ENCODE assay signal across 14 mouse cellular contexts in the genomic region with DNA sequence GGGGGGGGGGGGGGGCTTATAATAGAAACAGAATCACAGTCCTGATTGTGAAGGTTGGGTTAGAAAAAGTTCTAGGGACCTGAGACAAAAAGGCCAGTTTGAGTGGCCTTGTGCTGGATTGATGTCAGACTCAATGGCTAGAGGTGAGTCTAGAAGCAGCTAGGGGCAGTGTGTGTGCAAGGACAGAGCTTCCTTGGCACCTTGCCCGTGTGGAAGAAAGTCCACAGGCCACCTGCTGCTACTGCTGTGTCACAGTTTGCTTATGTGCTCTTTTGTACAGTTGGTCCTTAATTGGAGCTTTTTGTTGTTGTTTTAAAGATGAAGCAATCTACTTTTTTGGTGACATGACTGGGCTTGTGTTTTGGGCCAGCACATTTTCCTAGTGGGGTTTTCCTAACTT. TPM values are rescaled to one million over a fixed set of nuclear protein-coding genes. Genes with fewer than 3 reads are reported as not detected.
DNase-seq lines count a peak whose midpoint lies in the region; ATAC-seq lines count a peak whose summit lies in the region.
"Had no signal": no experiment of that assay in that cellular context is flagged by ENCODE, and none has a peak within 500 bp of the region (broad histone marks: within the 10 kb centered on the region; RNA-seq: fewer than 3 reads in every experiment).

No protein-coding gene starts in this region.

- ATAC-seq in forebrain, embryonic 14.5 days: no peak
- ATAC-seq in forebrain, embryonic 13.5 days: no peak
- ATAC-seq in kidney, embryonic 15.5 days (replicated peaks; ENCODE audit: low FRiP score): no peak
- ATAC-seq in forebrain, embryonic 11.5 days (replicated peaks; ENCODE audit: low FRiP score): no peak

- no peak overlapping the region for H3K9ac ChIP-seq in forebrain, embryonic 14.5 days (ENCODE audit: low read length)
- H3K9ac ChIP-seq in forebrain, embryonic 13.5 days: no peak overlapping the region
- H3K9ac ChIP-seq in kidney, embryonic 15.5 days: no peak overlapping the region
- no peak overlapping the region for H3K9ac ChIP-seq in forebrain, embryonic 11.5 days (ENCODE audit: low read length)
- H3K9ac ChIP-seq: heart, embryonic 15.5 days; limb, embryonic 12.5 days; neural tube, embryonic 15.5 days had no signal

- WGBS in forebrain, embryonic 14.5 days: 29% methylated on average over 1 of the region's 1 CpGs
- 69% methylated on average over 1 of the region's 1 CpGs for WGBS in forebrain, embryonic 13.5 days
- 39% methylated on average over 1 of the region's 1 CpGs for WGBS in kidney, embryonic 15.5 days
- WGBS in large intestine, adult 2 months: 7% methylated on average over 1 of the region's 1 CpGs
- 67% methylated on average over 1 of the region's 1 CpGs for WGBS in forebrain, embryonic 11.5 days

- peak; percentile 15 for DNase-seq in forebrain, embryonic 14.5 days (ENCODE audit: low spot score)
- peak; percentile 39 for DNase-seq in kidney, adult 18-20 months
- peak; percentile 52 for DNase-seq in adrenal gland, postnatal 14 days
- peak; percentile 14 for DNase-seq in large intestine, adult 2 months (ENCODE audit: low read depth, low spot score)
- DNase-seq in left cerebral cortex, adult 18-20 months (ENCODE audit: low spot score in 2 of 2): no peak
- no peak for DNase-seq in forebrain, embryonic 11.5 days (ENCODE audit: low spot score)
- DNase-seq: spleen, adult 18-20 months; thymus, postnatal 14 days had no signal

- H3K4me2 ChIP-seq in forebrain, embryonic 14.5 days (ENCODE audit: low read length): no peak overlapping the region
- no peak overlapping the region for H3K4me2 ChIP-seq in forebrain, embryonic 13.5 days
- H3K4me2 ChIP-seq in kidney, embryonic 15.5 days: no peak overlapping the region
- no peak overlapping the region for H3K4me2 ChIP-seq in forebrain, embryonic 11.5 days (ENCODE audit: low read depth, low read length, severe bottlenecking)
- H3K4me2 ChIP-seq: heart, embryonic 15.5 days; limb, embryonic 12.5 days; neural tube, embryonic 15.5 days had no signal

- H3K27me3 ChIP-seq in forebrain, embryonic 14.5 days (replicated peaks; ENCODE audit: control insufficient read depth, insufficient read depth, low read length): no peaks in the 10 kb centered on the region
- no peaks in the 10 kb centered on the region for H3K27me3 ChIP-seq in forebrain, embryonic 13.5 days
- H3K27me3 ChIP-seq in kidney, embryonic 15.5 days: no peaks in the 10 kb centered on the region
- no peaks in the 10 kb centered on the region for H3K27me3 ChIP-seq in forebrain, embryonic 11.5 days (ENCODE audit: control insufficient read depth, insufficient read depth, low read length)
- H3K27me3 ChIP-seq: heart, embryonic 15.5 days; limb, embryonic 12.5 days; neural tube, embryonic 15.5 days had no signal

- no peaks in the 10 kb centered on the region for H3K9me3 ChIP-seq in forebrain, embryonic 14.5 days (replicated peaks; ENCODE audit: control insufficient read depth, low read length)
- no peaks in the 10 kb centered on the region for H3K9me3 ChIP-seq in forebrain, embryonic 13.5 days (replicated peaks)
- no peaks in the 10 kb centered on the region for H3K9me3 ChIP-seq in kidney, embryonic 15.5 days (replicated peaks)
- H3K9me3 ChIP-seq in forebrain, embryonic 11.5 days (ENCODE audit: control insufficient read depth, low read length): no peaks in the 10 kb centered on the region
- H3K9me3 ChIP-seq: heart, embryonic 15.5 days; limb, embryonic 12.5 days; neural tube, embryonic 15.5 days had no signal

- H3K4me1 ChIP-seq in forebrain, embryonic 14.5 days (ENCODE audit: control insufficient read depth, insufficient read depth, low read length): no peaks in the 10 kb centered on the region
- peaks cover 4% of the 10 kb centered on the region; the same call in 1 of the 2 replicates for H3K4me1 ChIP-seq in forebrain, embryonic 13.5 days
- no peaks in the 10 kb centered on the region for H3K4me1 ChIP-seq in kidney, embryonic 15.5 days
- no peaks in the 10 kb centered on the region for H3K4me1 ChIP-seq in forebrain, embryonic 11.5 days (replicated peaks; ENCODE audit: control insufficient read depth, insufficient read depth, low read length)
- H3K4me1 ChIP-seq: heart, embryonic 15.5 days; limb, embryonic 12.5 days; neural tube, embryonic 15.5 days had no signal

- peaks cover 64% of the 10 kb centered on the region for H3K36me3 ChIP-seq in forebrain, embryonic 14.5 days (ENCODE audit: control insufficient read depth, insufficient read depth, low read length)
- H3K36me3 ChIP-seq in forebrain, embryonic 13.5 days (ENCODE audit: poor library complexity, severe bottlenecking): peaks cover 88% of the 10 kb centered on the region
- peaks cover 84% of the 10 kb centered on the region for H3K36me3 ChIP-seq in kidney, embryonic 15.5 days
- no peaks in the 10 kb centered on the region; the same call in 1 of the 2 replicates for H3K36me3 ChIP-seq in forebrain, embryonic 11.5 days (ENCODE audit: control insufficient read depth, insufficient read depth, low read length)

- H3K4me3 ChIP-seq in forebrain, embryonic 14.5 days (ENCODE audit: low read depth, low read length): no peak overlapping the region
- no peak overlapping the region for H3K4me3 ChIP-seq in forebrain, embryonic 13.5 days
- no peak overlapping the region for H3K4me3 ChIP-seq in kidney, embryonic 15.5 days (replicated peaks)
- H3K4me3 ChIP-seq in forebrain, embryonic 11.5 days (ENCODE audit: low read depth, low read length): no peak overlapping the region
- H3K4me3 ChIP-seq: heart, embryonic 15.5 days; layer of hippocampus, adult 2 months; limb, embryonic 12.5 days; neural tube, embryonic 15.5 days had no signal

- H3K27ac ChIP-seq in forebrain, embryonic 14.5 days (ENCODE audit: low read depth, low read length): no peak overlapping the region
- H3K27ac ChIP-seq in forebrain, embryonic 13.5 days: no peak overlapping the region
- H3K27ac ChIP-seq in kidney, embryonic 15.5 days: no peak overlapping the region
- H3K27ac ChIP-seq in forebrain, embryonic 11.5 days (ENCODE audit: low read depth, low read length): no peak overlapping the region
- H3K27ac ChIP-seq: limb, embryonic 12.5 days; neural tube, embryonic 15.5 days had no signal

RNA-seq across cellular contexts. Expression of gene Fam120b, which starts 33.9 kb away (rescaled TPM):
- 36.0 and 45.3 TPM in 2 replicates for polyA plus RNA-seq in forebrain, embryonic 14.5 days (2014; fragmentation: Nextera tagmentation; extraction: Ambion mirVana)
- 37.1 and 42.2 TPM in 2 replicates for polyA plus RNA-seq in forebrain, embryonic 13.5 days (2015; fragmentation: Nextera tagmentation; extraction: Ambion mirVana)
- 28.1 and 28.7 TPM in 2 replicates for polyA plus RNA-seq in kidney, embryonic 15.5 days (2015; fragmentation: Nextera tagmentation; extraction: Ambion mirVana)
- total RNA-seq in adrenal gland, postnatal 14 days (2021): 17.3 and 18.4 TPM in 2 replicates
- polyA plus RNA-seq in large intestine, adult 2 months (2012; rRNA removed): 8.5 and 13.1 TPM in 2 replicates
- total RNA-seq in left cerebral cortex, adult 18-20 months (2021): 10 to 100 TPM; 44.0 to 46.6 TPM
- 32.7 and 33.6 TPM in 2 replicates for polyA plus RNA-seq in forebrain, embryonic 11.5 days (2014; fragmentation: Nextera tagmentation; extraction: Ambion mirVana)

RNA-seq across cellular contexts. Expression of gene Dll1, which starts 53.3 kb away (rescaled TPM):
- polyA plus RNA-seq in forebrain, embryonic 14.5 days (2014; fragmentation: Nextera tagmentation; extraction: Ambion mirVana): 24.3 and 29.4 TPM in 2 replicates
- 57.4 and 65.5 TPM in 2 replicates for polyA plus RNA-seq in forebrain, embryonic 13.5 days (2015; fragmentation: Nextera tagmentation; extraction: Ambion mirVana)
- 30.9 and 32.0 TPM in 2 replicates for polyA plus RNA-seq in kidney, embryonic 15.5 days (2015; fragmentation: Nextera tagmentation; extraction: Ambion mirVana)
- 6.7 and 10.5 TPM in 2 replicates for total RNA-seq in adrenal gland, postnatal 14 days (2021)
- 20.8 and 35.9 TPM in 2 replicates for polyA plus RNA-seq in large intestine, adult 2 months (2012; rRNA removed)
- 1 to 10 TPM; 5.3 to 7.0 TPM for total RNA-seq in left cerebral cortex, adult 18-20 months (2021)
- polyA plus RNA-seq in forebrain, embryonic 11.5 days (2014; fragmentation: Nextera tagmentation; extraction: Ambion mirVana): 84.7 and 97.4 TPM in 2 replicates

Comparison
In these comparisons a context has a peak if more than half of its experiments do, and no peak if none do; other contexts are left out.
1. DNase-seq: peak in forebrain, embryonic 14.5 days (single experiment), kidney, adult 18-20 months (single experiment), adrenal gland, postnatal 14 days (single experiment) and large intestine, adult 2 months (single experiment); none in left cerebral cortex, adult 18-20 months (0 of 2) and forebrain, embryonic 11.5 days (single experiment).